Mouse (Mus musculus) brain, embryonic 18.5 days (tissue): ENCODE measurements around the gene Gm39566.

ENCODE experiments used
- DNase-seq: peaks from one replicate; pipeline ENCODE4 v3.0.0-alpha.2; 2012; ENCODE audit warnings: low read depth, low spot score

Gene Gm39566

GRCm38 (mm10) chr11:69761868-69762267 lies 53.2 kb downstream of the Gm39566 start, which contains the start of gene Slc35g3:
TSS of gene Slc35g3 (minus strand) at chr11:69761968.
- DNase-seq: no peak
